In genomic region chr1:5231218-5231617, GRCm38 (mm10) we compare ENCODE assay signal across 15 mouse cellular contexts.
"Had no signal": no experiment of that assay in that cellular context is flagged by ENCODE, and none has a peak within 500 bp of the region (broad histone marks: within the 10 kb centered on the region; RNA-seq: fewer than 3 reads in every experiment).

No protein-coding gene starts in this region.

- H3K27ac ChIP-seq: neural tube, embryonic 15.5 days; stomach, embryonic 15.5 days; stomach, postnatal 0 days had no signal

- H3K4me2 ChIP-seq: neural tube, embryonic 15.5 days; stomach, embryonic 15.5 days had no signal

- DNase-seq: retina, postnatal 1 day; right cerebral cortex, adult 18-20 months; right cerebral cortex, postnatal 14 days; right cerebral cortex, postnatal 25 days; right cerebral cortex, postnatal 4 days; spleen, adult 18-20 months; thymus, adult 18-20 months; thymus, adult 2 months; thymus, postnatal 14 days; thymus, postnatal 25 days; thymus, postnatal 36 days; thymus, postnatal 4 days had no signal

- H3K4me3 ChIP-seq: neural tube, embryonic 15.5 days; stomach, embryonic 15.5 days had no signal

- H3K9me3 ChIP-seq: neural tube, embryonic 15.5 days; stomach, embryonic 15.5 days had no signal

- H3K4me1 ChIP-seq: stomach, embryonic 15.5 days had no signal

- H3K9ac ChIP-seq: neural tube, embryonic 15.5 days; stomach, embryonic 15.5 days had no signal

- H3K27me3 ChIP-seq: stomach, embryonic 15.5 days had no signal

- H3K36me3 ChIP-seq: neural tube, embryonic 15.5 days; stomach, embryonic 15.5 days had no signal
